Mouse (Mus musculus) hindbrain, postnatal 0 days (tissue): ENCODE data around the gene Ptgfrn. TPM values are rescaled to one million over a fixed set of nuclear protein-coding genes. Genes with fewer than 3 reads are reported as not detected.

ENCODE experiments used
- ATAC-seq: fragments of 200-750 bp; cut with Nextera tagmentation; 2 replicates; pipeline ENCODE4 v1.8.0; 2017; ENCODE audit warnings: mild to moderate bottlenecking, moderate TSS enrichment, moderate library complexity
- DNase-seq: peaks from one replicate; pipeline ENCODE4 v3.0.0-alpha.2; 2015; ENCODE audit warnings: low spot score
- H3K27ac ChIP-seq: fragments of 300-500 bp; sonication (generic); 2 replicates; pipeline ENCODE4 v1.5.1; 2014; ENCODE audit warnings: mild to moderate bottlenecking
- H3K27me3 ChIP-seq: fragments of 300-500 bp; sonication (generic); 2 replicates; pipeline ENCODE4 v1.6.1; 2014; ENCODE audit warnings: low read length, mixed read lengths; ENCODE audit not compliant: insufficient read depth
- H3K36me3 ChIP-seq: fragments of 300-500 bp; sonication (generic); 2 replicates; pipeline ENCODE4 v1.6.1; 2014; ENCODE audit warnings: low read length, mixed read lengths; ENCODE audit not compliant: insufficient read depth
- H3K4me1 ChIP-seq: fragments of 300-500 bp; sonication (generic); 2 replicates; pipeline ENCODE4 v1.6.1; 2014; ENCODE audit warnings: antibody characterized with exemption, low read length, mixed read lengths; ENCODE audit not compliant: insufficient read depth
- H3K4me2 ChIP-seq: fragments of 300-500 bp; sonication (generic); 2 replicates; pipeline ENCODE4 v1.6.1; 2014; ENCODE audit warnings: low read depth, mild to moderate bottlenecking, low read length, moderate library complexity, mixed read lengths
- H3K4me3 ChIP-seq: fragments of 300-500 bp; sonication (generic); 2 replicates; pipeline ENCODE4 v1.5.1; 2014; ENCODE audit warnings: low read length
- H3K9ac ChIP-seq: fragments of 300-500 bp; sonication (generic); replicated peaks from 2 replicates; pipeline ENCODE4 v1.6.1; 2014; ENCODE audit warnings: mild to moderate bottlenecking, low read length, moderate library complexity, mixed read lengths
- H3K9me3 ChIP-seq: fragments of 300-500 bp; sonication (generic); 2 replicates; pipeline ENCODE4 v1.6.1; 2016; ENCODE audit warnings: low read length, mixed read lengths
- CTCF ChIP-seq: IDR thresholded peaks from 2 replicates; pipeline ENCODE4 v1.5.1; 2016; ENCODE audit warnings: antibody characterized with exemption, control low read depth, low read depth
- WGBS: fragments of 180-500 bp; shearing (Covaris S2); extraction: QIAGEN DNeasy Blood & Tissue Kit; methylation state at CpG from one replicate; pipeline ENCODE4 v1.1.7; 2014; 5-methylcytosine and 5-hydroxymethylcytosine counted together
- polyA plus RNA-seq: library from polyadenylated mRNA; unstranded; fragments of >200 nt; fragmentation: Nextera tagmentation; extraction: Ambion mirVana; gene quantifications from 2 replicates; pipeline ENCODE4 v1.2.1, GENCODE M21; 2015
- total RNA-seq: library from RNA; depleted of rRNA; stranded (reverse); fragments of >200 nt; gene quantifications from 2 replicates; pipeline ENCODE4 v1.2.3, GENCODE M21; 2014

Ptgfrn gene
- total and polyA plus RNA-seq, 2 experiments from 2014 or later = 4.1 to 51.0 TPM

GRCm38 (mm10) chr3:101048781-101049180, 61.3 kb downstream of the Ptgfrn start:
- TF ChIP-seq CTCF = no peak
- H3K4me2 ChIP-seq = no peak overlapping the region
- no peak overlapping the region for H3K9ac ChIP-seq
- H3K4me1 ChIP-seq = no peaks in the 10 kb centered on the region
- ATAC-seq (no peak), DNase-seq (no peak)
- no peak overlapping the region for H3K4me3 ChIP-seq
- H3K27me3 ChIP-seq = no peaks in the 10 kb centered on the region
- H3K36me3 ChIP-seq = no peaks in the 10 kb centered on the region; the same call in 1 of the 2 replicates
- no peak overlapping the region for H3K27ac ChIP-seq
- no peaks in the 10 kb centered on the region for H3K9me3 ChIP-seq
- WGBS = 68% methylated on average over 2 of the region's 2 CpGs

- no peak overlapping the region for H3K4me3 ChIP-seq
- no peak overlapping the region for H3K4me2 ChIP-seq
- H3K9me3 ChIP-seq = no peaks in the 10 kb centered on the region
- peak; percentile 22 for DNase-seq
- ATAC-seq = 0 out of 2 replicates have a peak, but pooled peaks have one; percentile 42
- H3K4me1 ChIP-seq = no peaks in the 10 kb centered on the region
- no peak overlapping the region for H3K9ac ChIP-seq
- peaks cover 3% of the 10 kb centered on the region; the same call in 1 of the 2 replicates for H3K36me3 ChIP-seq
- H3K27me3 ChIP-seq = no peaks in the 10 kb centered on the region
- no peak overlapping the region for H3K27ac ChIP-seq
- WGBS = 69% methylated on average over 15 of the region's 15 CpGs
- no peak for TF ChIP-seq CTCF
Observed at GRCm38 (mm10) chr3:101047586-101048275, 62.3 kb downstream of the Ptgfrn start.

GRCm38 (mm10) chr3:101045431-101045830, 64.6 kb downstream of the Ptgfrn start:
- Histone ChIP-seq H3K4me2 (no peak overlapping the region), H3K9ac (no peak overlapping the region), H3K4me1 (no peaks in the 10 kb centered on the region), H3K27me3 (no peaks in the 10 kb centered on the region), H3K9me3 (no peaks in the 10 kb centered on the region), H3K27ac (no peak overlapping the region), H3K36me3 (peaks cover 5% of the 10 kb centered on the region; the same call in 1 of the 2 replicates), H3K4me3 (no peak overlapping the region)
- WGBS = 91% methylated on average over 15 of the region's 15 CpGs
- TF ChIP-seq CTCF = no peak
- ATAC-seq (no peak), DNase-seq (no peak)

- no peaks in the 10 kb centered on the region for H3K9me3 ChIP-seq
- H3K27ac ChIP-seq = no peak overlapping the region
- H3K36me3 ChIP-seq = peaks cover 11% of the 10 kb centered on the region; the same call in 1 of the 2 replicates
- WGBS = 89% methylated on average over 6 of the region's 6 CpGs
- no peak overlapping the region for H3K4me2 ChIP-seq
- no peaks in the 10 kb centered on the region for H3K27me3 ChIP-seq
- DNase-seq (no peak), ATAC-seq (no peak)
- no peak for TF ChIP-seq CTCF
- H3K4me1 ChIP-seq = no peaks in the 10 kb centered on the region
- no peak overlapping the region for H3K9ac ChIP-seq
- no peak overlapping the region for H3K4me3 ChIP-seq
Observed at GRCm38 (mm10) chr3:101044686-101045085, 65.4 kb downstream of the Ptgfrn start.

- H3K9ac ChIP-seq = no peak overlapping the region
- no peak overlapping the region for H3K4me2 ChIP-seq
- WGBS = 63% methylated on average over 7 of the region's 7 CpGs
- H3K27me3 ChIP-seq = no peaks in the 10 kb centered on the region
- H3K27ac ChIP-seq = no peak overlapping the region
- no peak for TF ChIP-seq CTCF
- H3K9me3 ChIP-seq = no peaks in the 10 kb centered on the region
- no peak for DNase-seq
- peaks cover 12% of the 10 kb centered on the region; the same call in 1 of the 2 replicates for H3K36me3 ChIP-seq
- no peak for ATAC-seq
- no peaks in the 10 kb centered on the region for H3K4me1 ChIP-seq
- no peak overlapping the region for H3K4me3 ChIP-seq
Observed at GRCm38 (mm10) chr3:101041997-101042396, 68.1 kb downstream of the Ptgfrn start.

- Histone ChIP-seq H3K4me2 (no peak overlapping the region), H3K36me3 (peaks cover 10% of the 10 kb centered on the region; the same call in 1 of the 2 replicates), H3K4me3 (no peak overlapping the region), H3K9me3 (no peaks in the 10 kb centered on the region), H3K27me3 (no peaks in the 10 kb centered on the region), H3K27ac (no peak overlapping the region), H3K4me1 (no peaks in the 10 kb centered on the region), H3K9ac (no peak overlapping the region)
- ATAC-seq (no peak), DNase-seq (no peak)
- WGBS = 81% methylated on average over 5 of the region's 5 CpGs
- no peak for TF ChIP-seq CTCF
Observed at GRCm38 (mm10) chr3:101037984-101038545, 72.0 kb downstream of the Ptgfrn start.

GRCm38 (mm10) chr3:101036001-101036400, 74.1 kb downstream of the Ptgfrn start:
- TF ChIP-seq CTCF = no peak
- Histone ChIP-seq H3K4me3 (no peak overlapping the region), H3K9ac (no peak overlapping the region), H3K9me3 (no peaks in the 10 kb centered on the region), H3K36me3 (0 out of 2 replicates have a peak, but pooled peaks cover 9% of the 10 kb centered on the region), H3K4me2 (no peak overlapping the region), H3K27me3 (no peaks in the 10 kb centered on the region), H3K4me1 (no peaks in the 10 kb centered on the region), H3K27ac (no peak overlapping the region)
- DNase-seq (no peak), ATAC-seq (no peak)
- 93% methylated on average over 2 of the region's 2 CpGs for whole genome bisulfite sequencing
